Mouse (Mus musculus) stomach, postnatal 0 days (tissue): ENCODE data around the gene Akt2. TPM values are rescaled to one million over a fixed set of nuclear protein-coding genes. Genes with fewer than 3 reads are reported as not detected.

Source experiments
- ATAC-seq: fragments of 200-750 bp; cut with Nextera tagmentation; 2 replicates; pipeline ENCODE4 v1.8.0; 2017; ENCODE audit not compliant: low FRiP score, low TSS enrichment
- DNase-seq: peaks from one replicate; pipeline ENCODE4 v3.0.0-alpha.2; 2016; ENCODE audit warnings: low spot score
- H3K27ac ChIP-seq: fragments of 300-500 bp; sonication (generic); replicated peaks from 2 replicates; pipeline ENCODE4 v1.5.1; 2014; ENCODE audit warnings: mild to moderate bottlenecking, control low read depth
- H3K27me3 ChIP-seq: fragments of 300-500 bp; sonication (generic); 2 replicates; pipeline ENCODE4 v1.6.1; 2014; ENCODE audit warnings: low read length; ENCODE audit not compliant: control insufficient read depth, insufficient read depth
- H3K36me3 ChIP-seq: fragments of 300-500 bp; sonication (generic); 2 replicates; pipeline ENCODE4 v1.6.1; 2014; ENCODE audit warnings: low read length, mixed read lengths; ENCODE audit not compliant: control insufficient read depth, insufficient read depth
- H3K4me1 ChIP-seq: fragments of 300-500 bp; sonication (generic); replicated peaks from 2 replicates; pipeline ENCODE4 v1.6.1; 2014; ENCODE audit warnings: antibody characterized with exemption; ENCODE audit not compliant: control insufficient read depth, insufficient read depth
- H3K4me2 ChIP-seq: fragments of 300-500 bp; sonication (generic); replicated peaks from 2 replicates; pipeline ENCODE4 v1.6.1; 2014; ENCODE audit warnings: low read depth, mild to moderate bottlenecking, control low read depth, moderate library complexity
- H3K4me3 ChIP-seq: fragments of 300-500 bp; sonication (generic); 2 replicates; pipeline ENCODE4 v1.5.1; 2014; ENCODE audit warnings: low read depth, low read length, control low read depth
- H3K9ac ChIP-seq: fragments of 300-500 bp; sonication (generic); 2 replicates; pipeline ENCODE4 v1.6.1; 2014; ENCODE audit warnings: mild to moderate bottlenecking, low read length, control low read depth, mixed read lengths
- H3K9me3 ChIP-seq: fragments of 300-500 bp; sonication (generic); 2 replicates; pipeline ENCODE4 v1.6.1; 2016; ENCODE audit warnings: low read length; ENCODE audit not compliant: control insufficient read depth
- CTCF ChIP-seq: IDR thresholded peaks from 2 replicates; pipeline ENCODE4 v1.5.1; 2016; ENCODE audit warnings: antibody characterized with exemption, low read depth, mild to moderate bottlenecking, moderate library complexity
- EP300 ChIP-seq: optimal IDR thresholded peaks from 2 replicates; pipeline ENCODE3; 2016; ENCODE audit warnings: antibody characterized with exemption
- WGBS: fragments of 180-500 bp; shearing (Covaris S2); extraction: QIAGEN DNeasy Blood & Tissue Kit; methylation state at CpG from one replicate; pipeline ENCODE4 v1.1.7; 2014; 5-methylcytosine and 5-hydroxymethylcytosine counted together
- polyA plus RNA-seq: library from polyadenylated mRNA; unstranded; fragments of >200 nt; fragmentation: Nextera tagmentation; extraction: Ambion mirVana; gene quantifications from 2 replicates; pipeline ENCODE4 v1.2.1, GENCODE M21; 2015

Gene Akt2
- polyA plus RNA-seq, 1 experiment from 2014 or later: 42.6 TPM

DNA sequence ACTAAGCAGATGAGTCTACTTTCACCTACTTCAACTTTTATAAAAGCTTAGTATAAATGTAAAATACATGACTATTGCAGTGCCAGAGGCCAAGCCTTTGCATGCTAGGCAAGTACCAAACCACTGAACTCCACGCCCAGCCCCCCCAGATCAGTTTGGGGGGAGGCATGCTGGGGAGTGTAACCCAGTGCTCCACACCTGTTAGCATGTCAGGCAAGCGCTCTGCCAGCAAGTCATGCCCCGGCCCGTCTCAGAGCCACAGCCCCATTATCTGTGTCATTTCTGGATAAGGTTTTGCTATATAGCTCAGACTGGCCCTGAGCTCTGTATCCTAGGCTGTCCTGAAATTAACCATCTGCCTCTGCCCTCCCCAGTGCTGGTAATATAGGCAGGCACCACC is 70.7 kb downstream of the Akt2 start:
- DNase-seq: no peak
- Histone ChIP-seq H3K4me3 (no peak overlapping the region), H3K27me3 (no peaks in the 10 kb centered on the region), H3K4me1 (no peaks in the 10 kb centered on the region), H3K4me2 (no peak overlapping the region), H3K9me3 (no peaks in the 10 kb centered on the region), H3K27ac (no peak overlapping the region), H3K36me3 (no peaks in the 10 kb centered on the region; the same call in none of the 2 replicates), H3K9ac (no peak overlapping the region)
- 79% methylated on average over 4 of the region's 4 CpGs for WGBS
- TF ChIP-seq CTCF (no peak), EP300 (no peak)
- no peak for ATAC-seq

DNA sequence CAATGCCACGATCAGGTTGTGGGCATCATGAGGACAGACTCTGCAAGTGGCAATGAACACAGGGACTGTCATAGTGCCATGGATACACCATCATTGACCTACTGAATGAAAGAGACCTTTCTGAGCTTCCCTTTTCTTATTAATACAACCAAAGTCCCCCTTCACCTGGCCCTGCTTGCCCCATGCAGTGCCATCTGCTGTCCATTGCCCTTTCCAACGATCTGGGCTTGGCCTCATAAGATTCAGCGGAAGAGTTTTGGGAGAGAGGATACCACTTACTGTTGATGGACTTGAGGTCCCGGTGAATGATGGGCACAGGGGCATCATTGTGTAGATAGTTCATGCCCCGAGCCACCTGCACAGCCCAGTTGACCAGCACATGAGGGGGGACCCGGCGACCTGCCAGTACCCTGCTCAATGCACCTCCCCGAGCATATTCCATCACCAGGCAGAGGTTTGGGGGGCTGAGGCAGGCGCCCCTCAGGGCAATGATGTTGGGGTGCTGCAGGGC is 81.8 kb downstream of the Akt2 start:
- H3K27ac ChIP-seq: no peak overlapping the region
- WGBS: 54% methylated on average over 9 of the region's 9 CpGs
- H3K4me3 ChIP-seq: peak overlapping the region; percentile 92
- ATAC-seq: no peak
- H3K4me1 ChIP-seq: no peaks in the 10 kb centered on the region
- H3K4me2 ChIP-seq: peak overlapping the region; percentile 100
- no peaks in the 10 kb centered on the region for H3K9me3 ChIP-seq
- peak overlapping the region; percentile 76 for H3K9ac ChIP-seq
- no peaks in the 10 kb centered on the region for H3K36me3 ChIP-seq
- no peak for DNase-seq
- TF ChIP-seq CTCF: peak; percentile 34
- TF ChIP-seq EP300: no peak
- H3K27me3 ChIP-seq: no peaks in the 10 kb centered on the region

DNA sequence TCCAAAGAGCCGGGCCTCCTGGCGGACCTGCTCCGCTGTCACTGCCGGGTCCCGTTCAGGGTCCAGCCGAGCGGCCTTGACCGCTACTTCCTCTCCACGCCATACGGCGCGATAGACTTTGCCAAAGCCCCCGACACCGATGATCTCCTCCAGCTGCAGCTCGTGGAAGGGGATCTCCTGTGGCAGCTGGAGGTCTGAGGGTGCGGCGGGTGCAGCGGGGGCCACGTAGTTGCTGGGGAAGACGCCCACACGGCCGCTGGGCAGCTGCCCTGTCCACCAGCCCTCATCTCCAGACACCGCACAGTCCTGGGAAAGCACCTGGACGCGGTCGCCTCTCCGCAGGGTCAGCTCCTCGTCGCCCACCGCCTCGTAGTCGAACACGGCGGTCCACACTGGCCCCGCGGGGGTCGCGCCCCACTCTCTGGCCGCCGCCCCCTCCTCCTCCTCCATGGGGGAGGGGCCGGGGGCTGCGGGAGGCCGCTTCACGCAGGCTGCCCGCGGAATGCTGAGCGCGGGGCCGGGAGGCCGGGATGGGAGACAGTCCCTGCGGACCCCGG is 82.3 kb downstream of the Akt2 start:
- H3K36me3 ChIP-seq: no peaks in the 10 kb centered on the region
- peak overlapping the region; percentile 92 for H3K4me3 ChIP-seq
- no peaks in the 10 kb centered on the region for H3K9me3 ChIP-seq
- no peak overlapping the region for H3K27ac ChIP-seq
- H3K27me3 ChIP-seq: no peaks in the 10 kb centered on the region
- TF ChIP-seq CTCF: no peak
- TF ChIP-seq EP300: no peak
- H3K4me2 ChIP-seq: peak overlapping the region; percentile 100
- peak; percentile 25; the same call in 1 of the 2 replicates for ATAC-seq
- 2% methylated on average over 43 of the region's 52 CpGs for WGBS
- H3K4me1 ChIP-seq: no peaks in the 10 kb centered on the region
- DNase-seq: peak; percentile 27
- peak overlapping the region; percentile 76 for H3K9ac ChIP-seq

DNA sequence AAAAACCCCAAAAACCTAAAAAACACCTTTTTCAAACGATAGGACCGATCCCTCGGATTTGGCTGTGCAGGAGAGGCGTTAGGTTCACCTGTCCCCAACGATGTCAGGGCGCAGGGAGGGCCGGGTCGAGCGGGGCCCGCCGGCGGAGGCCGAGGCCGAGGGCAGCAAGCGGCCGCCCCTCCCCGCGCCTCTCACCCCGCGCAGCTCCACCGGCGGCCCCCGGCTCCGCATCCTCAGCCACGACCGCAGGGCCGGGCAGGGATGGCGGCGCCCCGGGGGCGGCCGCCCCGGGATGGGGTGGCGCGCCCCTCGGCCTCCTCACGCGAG is 82.8 kb downstream of the Akt2 start:
- no peaks in the 10 kb centered on the region for H3K36me3 ChIP-seq
- TF ChIP-seq EP300: no peak
- no peak for TF ChIP-seq CTCF
- no peaks in the 10 kb centered on the region for H3K9me3 ChIP-seq
- DNase-seq (no peak), ATAC-seq (peak; percentile 69)
- peak overlapping the region; percentile 100 for H3K4me2 ChIP-seq
- H3K4me3 ChIP-seq: peak overlapping the region; percentile 92
- H3K27me3 ChIP-seq: no peaks in the 10 kb centered on the region
- WGBS: 1% methylated on average over 26 of the region's 38 CpGs
- H3K4me1 ChIP-seq: no peaks in the 10 kb centered on the region
- 0 out of 2 replicates have a peak overlapping the region, but pooled peaks have one; percentile 75 for H3K27ac ChIP-seq
- H3K9ac ChIP-seq: peak overlapping the region; percentile 76

DNA sequence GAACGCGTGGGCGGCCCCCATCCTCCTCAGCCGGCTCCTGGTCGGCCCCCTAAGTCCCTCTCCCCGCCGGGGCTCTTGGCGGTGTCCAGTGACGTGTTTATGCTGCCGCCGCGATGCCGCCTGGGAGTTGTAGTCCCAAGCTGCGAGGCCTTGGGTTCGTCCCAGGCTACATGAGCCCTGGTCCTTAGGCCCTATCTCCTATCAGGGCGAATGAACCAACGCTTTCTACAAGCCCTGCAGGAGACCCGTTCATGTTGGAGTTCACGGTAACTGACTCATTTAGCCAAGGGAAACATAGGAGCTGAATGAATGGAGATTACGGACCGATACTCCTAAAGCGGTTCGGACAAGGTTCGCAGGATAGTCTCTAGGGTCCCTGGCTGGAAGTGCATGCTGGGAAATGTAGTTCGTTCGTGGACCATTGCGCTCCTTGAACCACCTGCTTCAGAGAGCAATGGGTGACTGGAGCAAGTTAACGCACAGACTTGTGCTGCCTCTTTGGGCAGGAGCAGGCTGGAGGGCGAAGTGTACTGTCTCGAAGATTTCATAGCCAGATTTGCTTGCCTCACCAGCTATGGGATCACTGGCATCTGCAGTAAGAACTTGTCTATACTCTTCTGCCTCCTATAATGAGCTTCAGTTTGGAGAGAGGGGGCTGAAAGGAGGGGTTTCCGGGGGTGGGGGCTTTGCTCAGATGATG is 83.3 kb downstream of the Akt2 start, which contains the start of gene Map3k10:
TSS of gene Map3k10 (minus strand) at position 77 of the 700 bp plus-strand sequence.
- ATAC-seq: peak; percentile 96
- H3K27ac ChIP-seq: peak within 1 kb of the TSS; percentile 75
- peak within 1 kb of the TSS; percentile 92 for H3K4me3 ChIP-seq
- no peaks in the 10 kb centered on the region for H3K27me3 ChIP-seq
- TF ChIP-seq CTCF (no peak), EP300 (no peak)
- peak within 1 kb of the TSS; percentile 76 for H3K9ac ChIP-seq
- DNase-seq: peak; percentile 89
- H3K36me3 ChIP-seq: no peaks in the 10 kb centered on the region
- H3K4me1 ChIP-seq: no peaks in the 10 kb centered on the region
- no peaks in the 10 kb centered on the region for H3K9me3 ChIP-seq
- peak within 1 kb of the TSS; percentile 100 for H3K4me2 ChIP-seq
- under 1% methylated on average over 31 of the region's 31 CpGs for WGBS

DNA sequence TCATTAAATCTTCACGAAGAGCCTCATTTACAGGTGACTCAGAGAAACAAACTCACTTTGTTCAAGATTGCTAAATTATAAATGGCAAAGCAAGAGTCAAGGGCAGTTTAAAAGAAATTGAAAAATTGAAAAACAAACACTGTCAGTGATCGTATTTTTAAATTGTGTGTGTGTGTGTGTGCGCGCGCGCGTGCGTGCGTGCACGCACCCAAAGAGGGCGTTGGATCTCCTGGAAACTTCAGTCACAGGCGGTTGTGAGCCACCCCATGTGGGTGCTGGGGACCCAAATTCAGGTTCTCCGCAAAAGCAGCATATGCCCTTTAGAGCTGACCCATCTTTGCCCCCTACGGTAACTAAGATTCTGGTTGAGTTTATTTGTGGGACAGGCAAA is 83.9 kb downstream of the Akt2 start:
- no peaks in the 10 kb centered on the region for H3K36me3 ChIP-seq
- H3K27ac ChIP-seq: no peak overlapping the region
- no peak overlapping the region for H3K9ac ChIP-seq
- H3K4me3 ChIP-seq: peak overlapping the region; percentile 92; the same call in 1 of the 2 replicates
- no peaks in the 10 kb centered on the region for H3K27me3 ChIP-seq
- WGBS: 33% methylated on average over 14 of the region's 14 CpGs
- ATAC-seq (no peak), DNase-seq (no peak)
- H3K9me3 ChIP-seq: no peaks in the 10 kb centered on the region
- peak overlapping the region; percentile 100 for H3K4me2 ChIP-seq
- no peaks in the 10 kb centered on the region for H3K4me1 ChIP-seq
- TF ChIP-seq EP300 (no peak), CTCF (no peak)
